Mouse (Mus musculus) cortical plate, adult 2 months (tissue): ENCODE results near the gene Lztr1.

Source experiments
- CTCF ChIP-seq: fragments of 200-500 bp; IDR thresholded peaks from 2 replicates; pipeline ENCODE4 v1.5.1; 2011; ENCODE audit warnings: mild to moderate bottlenecking, control low read depth, low read length; ENCODE audit not compliant: insufficient read depth; ENCODE audit errors: extremely low read depth
- POLR2A ChIP-seq: fragments of 200-500 bp; IDR thresholded peaks from 2 replicates; pipeline ENCODE4 v1.6.1; 2011; ENCODE audit warnings: mild to moderate bottlenecking, low read length, control low read depth; ENCODE audit not compliant: insufficient read depth; ENCODE audit errors: extremely low read depth

DNA sequence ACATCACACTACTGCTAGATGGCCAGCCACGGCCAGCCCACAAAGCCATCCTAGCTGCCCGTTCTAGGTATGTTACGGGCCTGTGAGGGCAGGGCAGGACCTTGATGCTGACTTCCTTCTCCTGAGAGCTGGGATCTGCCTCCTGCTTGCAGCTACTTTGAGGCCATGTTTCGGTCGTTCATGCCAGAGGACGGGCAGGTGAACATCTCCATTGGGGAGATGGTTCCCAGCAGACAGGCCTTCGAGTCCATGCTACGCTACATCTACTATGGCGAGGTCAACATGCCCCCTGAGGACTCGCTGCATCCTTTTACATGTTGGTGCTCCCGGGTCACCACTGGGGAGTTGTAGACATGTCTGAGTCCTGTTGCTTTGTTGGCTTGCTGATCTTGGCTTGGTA is 15.7 kb downstream of the Lztr1 start:
- TF ChIP-seq POLR2A: no peak
- TF ChIP-seq CTCF: no peak
